Mouse (Mus musculus): ENCODE measurements at regions not wholly inside any gene's neighbourhood (a gene's known extent, or its start where the extent isn't known, plus 50 kb on each side); places are given as distances from the start of the nearest gene placed in this dataset.

DNA sequence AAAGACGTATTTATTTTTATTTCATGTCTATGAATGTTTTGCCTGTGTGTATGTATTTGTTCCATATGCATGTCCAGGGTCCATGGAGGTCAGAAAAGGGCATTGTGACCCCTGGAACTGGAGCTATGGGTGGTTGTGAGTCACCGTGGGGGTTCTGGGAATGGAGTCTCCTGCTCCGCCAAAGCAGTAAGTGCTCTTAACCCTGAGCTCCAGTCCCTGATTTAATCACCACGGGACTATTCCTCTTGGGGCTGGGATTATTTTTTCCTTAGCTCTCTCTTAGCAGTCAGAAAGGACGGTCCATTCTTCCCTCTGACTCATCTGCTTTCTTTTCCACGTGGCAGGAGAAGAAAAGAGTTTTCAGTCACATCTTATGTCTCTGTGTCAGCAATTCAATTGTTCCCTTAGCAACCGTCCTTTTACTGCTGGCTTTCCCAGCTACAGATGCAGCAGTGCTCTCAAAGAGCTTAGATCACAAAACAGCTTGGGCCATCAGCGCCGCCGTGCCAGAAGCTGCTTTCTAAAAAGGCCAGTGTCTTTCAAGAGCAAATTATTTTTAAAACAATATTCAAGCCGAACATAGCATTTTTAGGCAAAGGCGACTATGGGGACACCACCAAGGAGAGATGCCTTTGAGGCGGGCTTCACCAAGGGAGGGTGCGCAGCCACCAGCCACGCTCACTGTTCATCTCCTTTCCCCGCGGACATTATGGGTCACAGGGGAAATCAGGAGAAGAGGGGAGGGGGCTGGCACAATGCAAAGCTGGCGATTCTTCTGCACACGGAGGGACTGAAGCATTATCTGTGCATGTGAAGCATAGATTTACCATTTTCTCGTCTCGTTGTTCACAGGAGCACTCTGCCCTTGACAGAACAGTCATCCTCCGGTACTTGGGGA is 110.8 kb downstream of the Map3k7 start:
- DNase-seq: no peak

DNA sequence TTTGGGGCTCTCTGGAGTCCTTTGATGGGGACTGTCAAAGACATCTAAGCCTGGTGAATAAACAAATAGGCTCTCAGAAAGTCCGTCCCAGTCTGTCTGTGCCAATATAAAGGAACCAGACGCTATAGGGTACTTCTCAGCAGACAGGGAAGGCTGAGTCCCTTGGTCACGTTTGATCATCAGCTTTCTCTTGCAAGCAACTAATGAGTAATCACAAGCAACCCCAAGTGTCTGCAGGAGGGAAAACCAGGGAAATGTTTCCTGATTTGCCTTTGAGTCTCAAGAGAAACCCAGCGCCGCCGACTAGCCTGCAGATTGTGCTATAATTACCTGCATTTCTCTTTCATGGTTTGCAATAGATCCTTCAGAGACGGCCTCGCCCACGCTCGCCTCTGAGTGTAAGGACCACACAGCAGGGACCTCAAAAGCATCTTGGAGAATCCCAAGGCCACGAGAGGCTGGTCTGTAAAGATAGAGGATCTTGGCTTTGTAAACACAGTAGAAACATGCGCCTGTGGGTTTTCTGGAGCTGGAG is 112.6 kb downstream of the Map3k7 start:
- no peak for DNase-seq

DNA sequence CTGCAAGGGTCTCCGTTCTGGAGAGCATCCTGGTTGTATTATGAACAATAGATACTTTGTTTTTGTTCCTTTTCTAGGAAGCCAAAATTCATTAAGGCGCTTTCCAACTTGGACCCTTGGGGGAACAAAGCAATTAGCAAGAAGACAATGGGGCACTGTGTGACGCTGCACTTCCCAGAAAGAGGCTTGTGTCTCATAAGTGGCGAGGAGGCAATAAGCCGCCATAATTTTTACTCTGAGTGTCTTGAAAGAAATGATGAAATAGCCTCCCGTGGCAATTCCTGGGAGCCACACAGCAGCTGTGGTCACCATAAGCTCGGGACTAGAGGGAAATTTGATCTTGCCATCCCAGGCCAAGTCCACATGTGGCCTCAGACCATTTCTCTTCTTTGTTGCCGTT is 119.6 kb downstream of the Map3k7 start:
- no peak for DNase-seq

DNA sequence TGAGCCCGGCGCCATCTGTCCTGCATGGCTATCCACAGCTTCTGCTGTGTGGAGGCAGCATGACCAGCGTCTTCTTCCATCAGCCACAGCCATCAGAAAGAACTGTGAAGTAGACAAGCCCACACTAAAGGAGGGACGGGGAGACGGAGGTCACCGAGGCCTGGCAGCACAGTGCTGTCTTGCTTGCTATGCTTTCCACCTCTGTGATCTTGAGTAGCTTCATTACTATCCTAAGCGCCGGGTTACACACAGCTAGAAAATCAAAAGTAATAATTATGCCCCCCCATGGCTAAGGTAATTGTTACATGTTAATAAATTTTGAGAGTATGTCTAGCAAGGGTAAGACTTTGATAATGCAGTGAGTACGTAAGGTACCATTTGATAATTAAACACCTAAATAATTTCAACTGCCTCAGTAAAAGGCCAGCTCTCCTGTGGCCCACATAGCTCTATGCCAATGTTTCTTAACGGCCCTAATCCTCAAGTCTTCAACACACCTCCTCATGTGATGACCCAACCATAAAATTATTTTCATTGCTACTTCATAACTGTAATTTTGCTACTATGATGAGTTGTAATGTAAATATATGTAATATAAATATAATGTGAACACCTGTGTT is 120.5 kb downstream of the Map3k7 start:
- no peak for DNase-seq

DNA sequence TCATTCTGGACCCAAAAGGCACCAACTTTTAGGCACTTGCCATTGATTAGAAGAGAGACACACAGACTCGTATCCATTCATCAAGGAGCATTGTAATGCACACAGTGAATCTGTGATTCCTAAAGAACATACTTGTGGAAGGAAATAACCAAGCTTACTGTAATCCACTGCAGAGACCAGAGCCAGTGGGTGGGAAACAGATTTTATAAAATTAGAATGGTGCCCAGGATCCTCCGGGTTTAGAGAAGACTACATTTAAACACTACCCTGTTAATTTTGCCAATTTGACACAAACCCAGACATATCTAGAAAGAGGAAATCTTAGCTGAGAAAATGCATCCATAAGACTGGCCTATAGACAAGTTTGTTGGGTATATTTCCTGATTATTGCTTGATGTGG is 121.1 kb downstream of the Map3k7 start:
- DNase-seq: no peak

DNA sequence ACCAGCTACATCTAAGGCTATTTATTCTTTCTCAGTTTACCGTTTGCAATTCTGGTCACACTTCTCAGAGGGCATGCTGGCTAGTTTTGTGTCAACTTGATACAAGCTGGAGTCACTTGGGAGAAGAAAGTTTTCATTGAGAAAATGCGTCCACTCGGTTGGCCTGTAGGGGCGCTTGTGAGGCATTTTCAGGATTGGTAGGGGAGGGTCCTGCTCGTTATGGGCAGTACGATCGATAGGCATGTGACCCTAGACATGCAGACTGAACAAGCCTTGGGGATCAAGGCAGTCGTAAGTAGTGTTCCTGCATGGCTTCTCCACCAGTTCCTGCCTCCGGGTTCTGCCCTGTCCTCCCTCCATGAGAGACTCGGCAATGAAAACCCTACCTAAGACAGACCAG is 127.2 kb downstream of the Map3k7 start:
- DNase-seq: no peak

DNA sequence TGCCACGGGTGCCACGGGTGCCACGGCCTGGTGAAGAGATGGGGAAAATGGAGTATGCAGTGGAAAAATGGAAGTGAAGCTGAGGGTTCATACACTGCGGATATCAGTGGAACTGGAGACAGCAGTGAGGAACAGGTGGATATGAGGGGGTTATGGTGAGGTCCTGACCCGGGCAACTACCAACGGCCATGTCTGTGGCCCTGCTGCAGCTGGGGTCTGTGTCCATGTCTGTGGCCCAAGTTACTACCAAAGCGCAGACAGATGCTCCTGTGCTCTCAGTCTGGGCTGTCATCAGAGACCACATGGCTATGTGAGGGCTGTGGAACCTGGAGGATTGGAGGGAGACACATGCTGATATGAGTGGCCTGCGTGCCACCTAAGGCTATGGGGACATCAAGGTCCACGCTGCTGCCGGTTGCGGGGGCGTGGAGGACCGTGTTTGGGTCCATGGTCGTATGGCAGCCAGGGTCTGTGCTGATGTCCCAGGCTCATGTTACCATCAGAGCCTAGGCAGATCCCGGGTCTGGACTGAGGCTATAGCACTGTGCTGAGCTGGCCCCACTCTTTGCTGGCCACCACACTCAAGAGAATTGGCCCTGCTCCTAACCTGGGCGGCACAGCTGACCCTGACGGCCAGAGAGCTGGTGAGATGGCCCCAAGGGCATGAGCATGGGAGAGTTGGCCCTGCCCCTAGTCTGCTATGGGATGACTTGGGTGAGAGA is 128.6 kb downstream of the Map3k7 start:
- peak; percentile 6 for DNase-seq

DNA sequence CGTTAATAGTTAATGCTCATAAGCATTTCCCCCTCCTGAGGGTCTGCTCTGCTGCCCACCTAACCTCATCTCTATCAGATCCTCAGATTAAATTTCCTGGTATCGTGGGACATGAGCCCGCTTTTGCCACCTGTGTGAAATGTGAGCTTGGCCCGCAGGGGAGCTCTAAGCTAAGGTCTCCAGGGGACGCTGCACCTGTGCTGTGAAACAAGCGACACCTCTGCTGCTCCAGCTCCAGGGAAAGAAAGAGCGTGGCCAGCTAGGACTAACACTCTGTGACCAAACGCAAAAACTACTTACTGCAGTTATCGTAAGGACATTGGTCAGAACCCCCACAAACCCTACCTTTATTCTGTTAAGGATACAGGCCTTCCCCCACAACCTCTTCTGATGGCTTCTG is 134.3 kb downstream of the Map3k7 start:
- DNase-seq: no peak

DNA sequence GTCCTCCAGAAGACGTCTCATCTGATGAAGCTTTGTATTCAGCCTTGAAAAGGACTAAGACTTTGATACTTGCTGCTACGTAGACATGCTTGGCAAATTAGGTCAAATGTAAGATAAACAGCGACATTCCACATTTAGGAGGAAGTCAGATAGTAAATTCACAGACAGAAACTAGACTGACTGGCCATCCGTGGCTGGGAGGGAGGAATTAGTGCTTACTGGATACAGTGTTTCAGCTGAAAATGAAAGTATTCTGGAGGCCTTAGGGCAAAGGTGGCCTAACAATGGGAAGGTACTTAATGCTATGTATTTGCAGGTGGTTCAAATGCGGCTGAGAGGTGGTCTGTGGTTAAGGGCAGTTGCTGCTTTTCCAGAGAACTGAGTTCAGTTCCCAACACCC is 137.1 kb downstream of the Map3k7 start:
- no peak for DNase-seq

DNA sequence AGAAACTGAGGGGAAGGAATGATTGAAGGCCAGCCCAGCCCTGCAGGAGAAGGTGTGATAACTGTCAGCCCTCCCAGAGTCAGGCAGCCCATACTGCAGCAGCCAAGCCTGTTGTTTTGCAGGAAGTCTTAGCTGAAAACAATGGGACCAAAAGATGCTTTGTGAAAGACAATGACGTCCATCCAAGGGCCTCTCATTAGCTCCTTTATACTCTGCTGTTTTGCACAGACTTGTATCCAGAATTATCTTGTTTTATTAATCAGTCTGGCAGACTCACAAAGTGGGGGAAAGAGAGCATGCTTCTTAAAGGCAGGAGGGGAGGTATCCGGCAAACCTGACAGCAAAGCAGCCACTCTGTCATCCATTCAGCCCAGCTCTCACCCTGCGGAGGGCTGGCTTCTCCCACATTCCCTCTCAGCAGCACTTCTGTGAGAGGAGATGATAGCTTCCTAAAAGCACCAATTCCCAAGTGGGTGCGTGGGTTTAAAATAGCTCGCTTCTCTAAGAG is 131.9 kb upstream of the Bach2 start:
- DNase-seq: no peak

DNA sequence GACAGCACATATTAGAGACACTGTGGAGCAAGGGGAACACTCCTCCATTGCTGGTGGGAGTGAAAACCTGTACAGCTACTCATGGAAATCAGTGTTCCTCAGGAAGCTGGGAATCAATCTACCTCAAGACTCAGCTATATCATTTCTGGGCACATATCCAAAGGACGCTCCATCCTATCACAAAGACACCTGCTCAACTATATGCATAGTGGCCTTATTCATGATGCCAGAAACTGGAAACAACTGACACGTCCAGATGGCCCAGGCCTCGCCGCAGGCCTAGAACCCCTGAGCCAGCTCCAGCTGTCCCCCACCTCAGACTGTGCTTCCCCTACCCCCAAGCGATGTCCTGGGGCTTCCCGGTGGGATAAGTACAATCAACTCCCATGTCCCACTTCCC is 116.3 kb upstream of the Bach2 start:
- DNase-seq: no peak

DNA sequence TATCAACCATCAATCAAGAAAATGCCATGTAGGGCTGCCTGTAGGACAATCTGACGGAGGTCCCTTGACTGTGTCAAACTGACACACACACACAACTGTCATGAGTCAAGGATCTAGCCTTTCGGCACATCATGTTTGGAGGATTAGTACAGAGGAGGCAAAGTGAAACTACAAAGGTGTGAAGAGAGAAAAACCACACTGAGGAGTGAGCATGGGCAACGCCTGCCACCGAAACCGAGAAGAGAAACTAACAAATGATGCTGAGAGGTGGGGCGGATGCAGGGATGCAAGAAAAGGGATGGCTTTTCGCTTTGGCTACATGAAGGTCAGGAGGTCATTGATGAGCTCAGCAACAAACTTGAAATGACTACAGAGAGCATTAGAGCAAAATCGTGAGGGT is 111.8 kb upstream of the Bach2 start:
- DNase-seq: no peak

DNA sequence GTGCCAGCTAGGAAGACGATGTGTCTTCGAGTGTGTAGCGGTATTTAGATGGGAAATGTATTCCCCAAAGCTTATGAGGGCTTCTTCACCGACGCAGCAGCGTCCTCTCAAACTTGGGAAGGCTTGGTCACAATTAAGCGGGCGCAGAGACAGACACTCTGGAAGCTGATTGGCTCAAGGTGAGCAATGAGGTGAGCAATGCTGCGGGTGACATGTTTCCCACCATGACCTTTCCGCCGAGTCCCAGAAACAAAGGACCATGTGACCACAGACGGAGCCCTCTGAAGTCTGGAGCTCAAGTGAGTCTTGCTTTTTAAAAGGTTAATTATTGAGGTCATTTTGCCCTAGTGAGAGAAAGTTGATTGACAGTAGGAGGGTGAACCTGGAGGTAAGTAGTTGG is 108.0 kb upstream of the Bach2 start:
- DNase-seq: no peak

DNA sequence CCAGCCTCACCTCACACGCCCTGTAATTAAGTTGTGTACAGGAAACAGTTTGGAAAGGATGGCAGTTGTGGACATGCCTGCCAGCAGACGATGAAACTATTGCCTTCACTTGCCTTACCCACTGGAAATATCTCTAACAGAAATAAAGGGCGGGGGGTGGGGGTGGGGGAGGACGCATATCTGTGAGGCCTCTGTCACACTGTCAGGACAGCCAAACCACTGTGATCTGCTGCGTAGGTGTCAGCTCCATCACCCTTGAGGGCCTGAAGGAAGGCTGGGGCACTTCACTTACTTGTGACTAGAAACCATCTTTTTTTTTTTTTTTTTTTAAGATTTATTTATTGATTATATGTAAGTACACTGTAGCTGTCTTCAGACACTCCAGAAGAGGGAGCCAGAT is 106.8 kb upstream of the Bach2 start:
- DNase-seq: no peak

DNA sequence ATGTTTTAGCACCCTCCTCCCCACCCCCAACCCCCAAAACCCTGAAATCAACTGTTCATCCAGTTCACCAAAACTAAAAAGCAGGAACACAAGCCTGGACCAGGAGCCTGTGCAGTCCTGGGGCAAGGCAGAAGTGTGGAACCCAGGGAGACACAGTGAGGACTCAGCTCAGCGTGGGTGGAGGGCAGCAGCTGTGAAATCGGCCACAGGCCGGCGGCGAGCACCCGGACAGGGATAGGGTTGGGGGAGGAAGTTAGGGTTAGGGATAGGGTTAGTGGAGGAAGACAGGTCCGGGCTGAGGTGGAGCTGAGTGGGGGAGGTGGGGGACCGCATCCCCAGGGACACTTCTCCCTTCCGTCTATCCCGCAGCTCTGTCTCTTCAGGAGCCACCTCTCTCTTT is 102.5 kb upstream of the Bach2 start:
- DNase-seq: no peak

DNA sequence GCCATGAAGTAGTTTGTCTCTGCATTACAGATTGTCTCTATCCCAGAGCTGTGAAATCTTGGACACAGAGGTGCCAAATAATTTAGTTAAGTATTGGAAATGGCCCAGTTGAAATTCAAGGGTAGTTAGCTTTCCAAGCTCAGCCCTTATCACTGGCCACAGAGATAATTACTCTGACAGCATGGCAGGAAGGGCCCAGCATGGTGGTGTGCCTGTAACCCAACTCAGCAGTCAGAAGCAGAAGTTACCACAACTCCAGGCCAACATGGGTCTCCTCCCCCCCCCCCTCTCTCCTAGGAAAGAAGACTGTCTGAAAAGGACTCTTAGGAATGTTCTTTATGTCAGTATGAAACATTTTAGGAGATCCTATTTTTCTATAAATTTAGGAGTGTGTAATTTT is 101.4 kb upstream of the Bach2 start:
- DNase-seq: no peak

DNA sequence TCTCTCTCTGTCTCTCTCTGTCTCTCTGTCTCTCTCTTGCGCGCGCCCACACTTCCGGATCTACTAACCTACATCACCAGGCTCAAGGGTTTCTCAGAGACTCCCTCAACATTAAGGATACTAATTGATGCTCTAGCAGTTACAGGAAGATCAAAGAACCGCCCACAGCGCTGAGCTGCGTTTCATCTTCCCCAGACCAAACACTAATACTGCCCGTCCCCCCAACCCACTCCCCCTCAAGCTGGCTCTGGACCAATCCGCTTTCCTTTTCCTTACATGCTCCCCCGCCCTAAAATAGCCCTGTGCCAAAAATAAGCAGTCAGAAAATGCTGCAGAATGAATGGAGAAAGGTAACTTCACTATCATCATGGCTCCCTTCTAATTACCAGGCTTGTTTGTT is 100.6 kb upstream of the Bach2 start:
- no peak for DNase-seq

DNA sequence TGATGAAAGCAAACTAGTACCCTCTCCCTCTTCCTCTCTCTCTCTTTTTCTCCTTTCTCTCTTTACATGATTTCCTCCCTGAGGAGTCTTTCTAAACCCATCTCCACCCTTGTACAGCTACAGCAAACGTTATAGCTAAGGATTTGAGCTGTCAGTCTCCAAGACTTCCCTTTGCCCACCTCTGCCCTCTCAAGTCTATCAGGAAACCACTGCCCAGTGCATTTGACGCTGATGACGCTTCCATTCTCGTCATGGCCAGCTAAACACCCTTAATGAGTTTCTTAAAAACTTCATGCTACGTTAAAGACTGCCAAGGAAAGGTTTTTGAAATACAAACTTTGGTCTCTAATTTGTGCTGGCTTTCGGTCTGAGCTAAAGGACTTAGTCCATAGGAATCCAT is 99.0 kb upstream of the Bach2 start:
- DNase-seq: no peak

DNA sequence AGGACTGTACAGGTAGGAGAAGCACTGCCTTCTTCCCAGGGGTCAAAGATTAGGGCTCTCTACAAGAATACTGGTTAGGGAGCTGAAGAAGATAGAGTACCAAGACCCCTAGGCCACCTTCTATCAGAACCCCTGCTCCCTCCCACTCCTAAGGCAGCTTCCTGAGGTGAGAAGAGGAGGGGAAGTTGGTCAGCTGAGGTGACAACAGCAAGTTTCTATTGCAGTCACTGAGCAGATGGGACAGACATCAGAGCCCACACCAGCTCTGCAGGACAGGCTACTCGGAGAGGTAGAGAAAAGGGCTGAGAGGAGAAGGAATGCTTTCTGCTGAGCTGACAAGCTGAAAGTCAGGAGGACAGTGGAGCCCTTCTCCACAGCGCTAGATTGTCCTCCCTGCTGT is 98.5 kb upstream of the Bach2 start:
- no peak for DNase-seq

DNA sequence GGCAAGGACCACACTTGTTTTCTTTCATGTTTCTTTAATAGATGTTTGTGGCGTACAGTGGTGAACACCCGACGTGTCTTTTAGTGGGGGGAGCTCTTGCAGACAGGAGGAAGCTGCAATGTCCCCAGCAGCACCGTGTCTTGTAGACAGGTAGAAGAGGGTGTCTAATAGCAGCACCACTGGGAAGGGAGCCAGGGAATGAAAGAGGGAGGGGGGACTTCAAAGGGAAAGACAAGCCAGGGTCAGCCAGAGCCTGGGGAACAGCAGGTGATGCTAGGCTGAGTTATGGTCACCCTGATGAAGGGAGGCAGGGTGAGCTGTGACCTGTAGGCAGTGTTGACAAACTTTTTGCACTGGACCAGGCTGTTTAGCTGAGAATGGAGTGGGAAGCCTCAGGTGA is 96.4 kb upstream of the Bach2 start:
- no peak for DNase-seq

DNA sequence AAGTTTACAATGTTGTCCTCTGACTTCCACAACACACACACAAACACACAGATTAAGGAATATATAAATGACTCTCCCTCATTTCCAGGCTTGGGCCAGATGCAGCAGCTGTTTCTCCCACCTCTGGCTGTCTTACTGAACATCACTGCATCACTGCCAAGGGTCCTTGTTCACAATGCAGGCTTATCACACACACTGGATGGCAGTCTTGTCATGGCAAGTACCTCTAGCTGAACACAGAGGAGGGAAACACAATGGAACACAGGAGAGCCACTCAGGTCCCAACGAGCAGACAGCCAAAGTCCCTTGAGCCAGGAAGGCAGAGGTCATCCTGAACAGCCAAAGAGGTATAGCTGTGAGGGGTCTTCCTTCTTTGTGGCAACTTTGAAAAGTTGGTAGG is 91.5 kb upstream of the Bach2 start:
- DNase-seq: no peak

DNA sequence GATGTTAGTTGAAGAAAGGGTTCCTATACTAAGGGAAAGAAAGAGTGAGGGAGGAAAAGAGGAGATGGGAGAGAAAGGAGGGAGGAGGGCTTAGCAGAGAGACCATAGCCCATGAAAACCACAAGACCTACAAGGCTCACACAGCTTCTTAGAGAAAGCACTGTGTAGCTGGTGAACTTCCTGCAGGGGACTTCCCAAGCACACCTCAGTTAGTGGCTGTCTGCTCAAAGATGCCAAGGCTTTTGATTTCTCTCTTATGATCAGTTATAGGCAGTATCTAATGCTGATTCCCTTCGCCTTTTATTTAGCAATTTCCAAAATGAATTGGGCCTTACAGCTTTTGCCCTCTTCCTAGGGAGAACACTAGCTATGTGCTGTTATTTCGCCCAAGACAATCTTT is 90.0 kb upstream of the Bach2 start:
- DNase-seq: no peak

DNA sequence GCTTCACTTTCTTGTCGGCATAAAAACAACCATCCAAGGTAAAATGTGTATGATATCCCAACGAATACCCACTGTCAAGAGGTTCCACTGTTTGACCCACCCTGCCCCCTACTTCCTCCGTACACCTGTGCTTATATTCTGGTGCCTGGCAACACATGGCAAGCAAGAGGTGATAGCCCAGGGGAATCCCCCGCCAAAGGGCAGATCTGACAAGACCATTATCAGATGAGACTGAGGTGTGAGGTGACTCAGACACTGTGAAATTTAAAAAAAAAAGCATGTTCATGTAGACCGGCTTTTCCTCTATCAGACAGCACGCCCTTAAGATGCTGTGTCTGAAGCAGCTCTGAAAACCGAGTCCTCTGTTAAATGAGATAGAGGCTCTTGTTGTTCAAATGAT is 89.4 kb upstream of the Bach2 start:
- no peak for DNase-seq

All from adrenal gland, postnatal 10 days (tissue).